Mouse (Mus musculus): Measurements from ENCODE around the gene Ctsw. TPM values are rescaled to one million over a fixed set of nuclear protein-coding genes. Genes with fewer than 3 reads are reported as not detected.
A peak's percentile ranks its signal among the peaks of the same experiment; 100 is the strongest.

The Ctsw gene
- polyA plus RNA-seq, 1 experiment from 2014 or later = 3.7 TPM

DNA sequence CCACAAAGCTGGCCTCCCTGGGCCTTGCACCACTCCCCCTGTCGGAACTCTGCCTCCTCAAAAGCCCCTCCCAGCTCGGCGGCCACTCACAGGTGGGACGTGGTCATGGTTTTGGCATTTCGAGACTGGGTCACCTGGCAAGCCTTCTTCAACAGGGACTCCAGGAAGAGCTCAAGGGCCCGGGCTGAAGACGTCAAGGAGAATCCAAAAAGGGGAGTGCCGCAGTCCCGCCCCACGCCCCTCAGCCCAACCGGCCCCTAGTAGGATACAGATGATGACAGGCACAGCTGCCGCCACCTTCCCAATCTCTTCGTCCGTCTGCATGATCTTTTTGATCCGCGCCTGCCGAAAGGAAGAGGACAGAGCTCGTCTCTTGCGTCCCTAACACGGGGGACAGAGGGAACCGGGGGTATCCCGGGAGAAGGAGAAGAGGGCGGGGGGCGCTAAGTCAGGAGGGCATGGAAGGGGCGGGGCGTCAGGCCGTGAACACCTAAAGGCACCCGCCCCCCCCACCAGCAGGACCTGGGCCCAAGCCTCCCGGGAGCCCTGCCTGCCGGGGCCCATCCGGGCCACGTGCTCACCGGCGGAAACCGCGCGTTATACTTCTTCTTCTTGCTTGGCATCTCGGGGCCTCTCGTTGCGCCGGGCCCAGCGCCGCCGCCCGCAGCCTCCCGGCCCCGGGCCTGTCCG is 44.1 kb downstream of the Ctsw start:
- H3K9me3 ChIP-seq (replicated peaks) = no peaks in the 10 kb centered on the region
- H3K27ac ChIP-seq = peak overlapping the region; percentile 94
- WGBS = 1% methylated on average over 34 of the region's 48 CpGs
- H3K27me3 ChIP-seq = no peaks in the 10 kb centered on the region
- H3K4me2 ChIP-seq (replicated peaks) = peak overlapping the region; percentile 88
- peak overlapping the region; percentile 77 for H3K4me3 ChIP-seq
- H3K9ac ChIP-seq = peak overlapping the region; percentile 86
- peaks cover 46% of the 10 kb centered on the region for H3K36me3 ChIP-seq
- ATAC-seq (ENCODE audit: low FRiP score) = peak; percentile 62
- peaks cover 36% of the 10 kb centered on the region for H3K4me1 ChIP-seq

DNA sequence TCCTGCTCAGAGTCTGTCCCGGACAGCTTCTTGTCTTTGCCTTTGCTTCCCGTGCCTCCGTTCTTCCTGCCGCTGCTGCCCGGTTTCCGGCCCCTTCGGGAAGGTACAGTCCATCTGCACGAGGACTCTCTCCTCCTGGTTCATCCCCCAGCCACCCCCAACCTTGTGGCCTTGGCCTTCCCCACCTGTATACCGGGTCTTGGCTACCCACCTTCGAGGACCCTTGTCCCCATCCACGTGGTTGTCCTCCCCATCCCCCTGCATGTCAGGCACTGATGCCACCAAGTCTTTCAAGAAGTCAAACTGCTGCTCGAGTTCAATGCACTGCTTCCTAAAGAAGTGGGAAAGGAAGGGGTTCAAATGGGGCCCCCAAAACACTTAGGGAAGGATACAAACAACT is 44.7 kb downstream of the Ctsw start:
- Histone ChIP-seq H3K27me3 (no peaks in the 10 kb centered on the region), H3K9me3 (replicated peaks) (no peaks in the 10 kb centered on the region), H3K27ac (peak overlapping the region; percentile 94; the same call in 1 of the 2 replicates), H3K4me1 (peaks cover 36% of the 10 kb centered on the region), H3K4me2 (replicated peaks) (peak overlapping the region; percentile 88), H3K4me3 (peak overlapping the region; percentile 77), H3K36me3 (peaks cover 45% of the 10 kb centered on the region), H3K9ac (peak overlapping the region; percentile 86)
- ATAC-seq (ENCODE audit: low FRiP score) = no peak
- 67% methylated on average over 12 of the region's 12 CpGs for WGBS

DNA sequence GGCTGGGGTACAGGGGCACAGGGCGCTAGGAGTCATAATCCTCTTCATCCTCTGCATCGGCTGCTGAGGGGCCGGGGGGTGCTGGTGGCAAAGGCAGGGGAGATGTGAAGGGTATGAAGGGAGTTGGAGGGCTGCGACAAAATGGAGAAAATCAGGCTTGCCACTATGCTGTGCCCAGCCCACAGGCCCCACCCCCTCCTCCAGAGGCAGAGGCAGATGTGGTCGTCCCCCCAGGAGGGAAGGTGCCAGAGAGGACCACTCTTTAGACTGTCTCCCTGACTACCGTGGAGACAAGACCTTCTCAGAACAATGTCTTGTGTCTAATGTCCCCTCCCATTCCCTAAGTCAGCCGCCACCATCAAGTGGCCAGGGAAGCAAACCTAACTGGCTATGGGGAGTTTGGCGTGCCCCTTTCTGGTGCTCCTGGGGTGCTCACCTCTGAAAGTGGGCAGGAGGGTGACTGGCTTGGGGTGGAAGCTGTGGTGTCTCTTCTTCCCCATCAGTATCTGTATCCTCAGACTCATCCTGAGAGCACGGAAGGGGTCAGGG is 45.3 kb downstream of the Ctsw start:
- Histone ChIP-seq H3K27ac (no peak overlapping the region), H3K4me3 (peak overlapping the region; percentile 77), H3K9ac (peak overlapping the region; percentile 86), H3K4me1 (peaks cover 36% of the 10 kb centered on the region), H3K27me3 (no peaks in the 10 kb centered on the region), H3K4me2 (replicated peaks) (peak overlapping the region; percentile 88), H3K9me3 (replicated peaks) (no peaks in the 10 kb centered on the region), H3K36me3 (peaks cover 48% of the 10 kb centered on the region)
- WGBS = 69% methylated on average over 9 of the region's 9 CpGs
- no peak for ATAC-seq (ENCODE audit: low FRiP score)

DNA sequence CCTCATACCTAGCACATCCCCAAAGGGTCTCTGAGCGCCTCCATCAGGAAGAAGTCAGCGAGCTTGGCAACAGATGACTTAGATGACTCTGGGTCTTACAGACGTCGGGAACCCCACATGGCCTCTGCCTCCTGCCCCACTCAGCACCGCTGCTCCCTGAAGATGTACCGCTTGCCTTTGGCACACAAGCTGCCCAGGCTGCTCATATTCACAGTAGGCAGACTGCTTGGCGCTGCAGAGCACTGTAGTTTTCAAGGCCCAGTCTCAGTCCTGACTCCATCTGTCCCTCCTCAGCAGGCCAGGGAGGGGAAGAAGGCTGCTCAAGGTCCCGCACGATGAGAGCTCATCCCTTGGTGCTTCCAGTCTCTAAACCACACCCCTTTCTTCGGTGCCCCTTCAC is 46.0 kb downstream of the Ctsw start:
- Histone ChIP-seq H3K4me1 (peaks cover 36% of the 10 kb centered on the region), H3K9me3 (replicated peaks) (no peaks in the 10 kb centered on the region), H3K4me3 (no peak overlapping the region), H3K9ac (peak overlapping the region; percentile 86; the same call in 1 of the 2 replicates), H3K4me2 (replicated peaks) (no peak overlapping the region), H3K36me3 (peaks cover 47% of the 10 kb centered on the region), H3K27ac (no peak overlapping the region), H3K27me3 (no peaks in the 10 kb centered on the region)
- ATAC-seq (ENCODE audit: low FRiP score) = no peak
- 85% methylated on average over 10 of the region's 10 CpGs for WGBS

DNA sequence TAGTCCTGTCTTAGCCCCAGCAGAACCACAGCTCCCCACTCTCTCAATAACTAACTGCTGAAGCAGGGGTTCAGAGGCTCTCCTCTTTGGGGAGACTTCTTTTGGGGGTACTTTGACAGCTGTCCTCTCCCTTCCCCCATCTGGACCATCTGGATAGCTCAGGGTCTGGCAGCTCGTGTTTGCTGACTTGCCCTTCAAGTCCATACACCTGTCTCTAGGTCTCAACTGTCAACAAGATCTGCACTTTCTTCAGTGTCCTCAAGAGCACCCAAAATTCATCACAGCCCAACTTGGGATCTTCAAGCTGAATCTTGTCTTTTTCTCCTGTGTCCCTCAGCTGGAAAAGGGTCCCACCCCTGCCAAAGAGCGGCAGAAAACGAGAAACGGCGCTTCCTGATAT is 46.5 kb downstream of the Ctsw start:
- no peak for ATAC-seq (ENCODE audit: low FRiP score)
- Histone ChIP-seq H3K9me3 (replicated peaks) (no peaks in the 10 kb centered on the region), H3K27ac (no peak overlapping the region), H3K27me3 (no peaks in the 10 kb centered on the region), H3K4me3 (no peak overlapping the region), H3K36me3 (peaks cover 42% of the 10 kb centered on the region), H3K9ac (peak overlapping the region; percentile 86; the same call in 1 of the 2 replicates), H3K4me1 (peaks cover 31% of the 10 kb centered on the region), H3K4me2 (replicated peaks) (no peak overlapping the region)
- 91% methylated on average over 5 of the region's 5 CpGs for WGBS

DNA sequence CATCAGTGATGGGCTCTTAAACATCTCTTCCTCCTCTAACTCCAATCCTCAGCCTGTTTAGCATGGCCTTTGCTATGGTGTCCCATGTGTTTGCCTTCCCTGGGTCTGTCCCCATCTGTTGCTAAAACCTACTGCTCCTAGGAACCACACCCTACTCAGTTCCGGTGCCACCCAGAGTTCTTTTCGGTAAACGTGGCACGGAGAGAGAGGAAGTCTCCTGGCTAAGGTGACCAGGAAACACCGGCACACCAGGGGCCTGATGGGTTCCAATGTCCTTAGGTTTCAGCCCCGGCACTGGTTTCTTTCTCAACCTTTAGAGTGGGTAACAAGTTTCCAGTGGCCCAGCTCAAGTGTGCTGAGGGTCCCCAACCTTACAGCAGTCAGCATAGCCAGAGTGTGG is 47.7 kb downstream of the Ctsw start:
- Histone ChIP-seq H3K4me3 (no peak overlapping the region), H3K4me1 (peaks cover 19% of the 10 kb centered on the region), H3K9me3 (replicated peaks) (no peaks in the 10 kb centered on the region), H3K27ac (no peak overlapping the region), H3K36me3 (peaks cover 33% of the 10 kb centered on the region), H3K9ac (no peak overlapping the region), H3K4me2 (replicated peaks) (no peak overlapping the region), H3K27me3 (no peaks in the 10 kb centered on the region)
- WGBS = 94% methylated on average over 6 of the region's 6 CpGs
- no peak for ATAC-seq (ENCODE audit: low FRiP score)

DNA sequence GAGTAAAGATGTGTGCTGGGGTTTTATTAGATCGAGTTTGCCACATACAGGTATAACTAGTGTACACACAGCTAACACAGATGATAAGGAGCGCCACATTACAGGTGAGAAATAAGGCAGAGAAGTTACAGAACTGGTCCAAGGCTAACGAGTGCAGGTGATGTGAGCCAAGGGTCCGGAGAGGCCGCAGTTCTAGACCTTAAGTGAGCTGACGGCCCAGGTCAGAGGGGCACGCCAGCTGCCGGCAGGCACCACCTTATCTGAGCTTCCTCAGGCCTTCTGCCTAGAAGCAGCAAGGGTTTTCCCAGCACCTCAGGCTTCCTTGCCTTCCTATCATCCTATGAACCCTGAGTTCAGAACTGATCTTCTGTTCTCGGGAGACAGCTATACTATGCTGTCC is 48.7 kb downstream of the Ctsw start:
- Histone ChIP-seq H3K27ac (no peak overlapping the region), H3K4me2 (replicated peaks) (no peak overlapping the region), H3K4me3 (no peak overlapping the region), H3K4me1 (peaks cover 19% of the 10 kb centered on the region), H3K36me3 (peaks cover 33% of the 10 kb centered on the region), H3K9ac (no peak overlapping the region), H3K9me3 (replicated peaks) (no peaks in the 10 kb centered on the region), H3K27me3 (no peaks in the 10 kb centered on the region)
- 91% methylated on average over 9 of the region's 9 CpGs for WGBS
- ATAC-seq (ENCODE audit: low FRiP score) = no peak

DNA sequence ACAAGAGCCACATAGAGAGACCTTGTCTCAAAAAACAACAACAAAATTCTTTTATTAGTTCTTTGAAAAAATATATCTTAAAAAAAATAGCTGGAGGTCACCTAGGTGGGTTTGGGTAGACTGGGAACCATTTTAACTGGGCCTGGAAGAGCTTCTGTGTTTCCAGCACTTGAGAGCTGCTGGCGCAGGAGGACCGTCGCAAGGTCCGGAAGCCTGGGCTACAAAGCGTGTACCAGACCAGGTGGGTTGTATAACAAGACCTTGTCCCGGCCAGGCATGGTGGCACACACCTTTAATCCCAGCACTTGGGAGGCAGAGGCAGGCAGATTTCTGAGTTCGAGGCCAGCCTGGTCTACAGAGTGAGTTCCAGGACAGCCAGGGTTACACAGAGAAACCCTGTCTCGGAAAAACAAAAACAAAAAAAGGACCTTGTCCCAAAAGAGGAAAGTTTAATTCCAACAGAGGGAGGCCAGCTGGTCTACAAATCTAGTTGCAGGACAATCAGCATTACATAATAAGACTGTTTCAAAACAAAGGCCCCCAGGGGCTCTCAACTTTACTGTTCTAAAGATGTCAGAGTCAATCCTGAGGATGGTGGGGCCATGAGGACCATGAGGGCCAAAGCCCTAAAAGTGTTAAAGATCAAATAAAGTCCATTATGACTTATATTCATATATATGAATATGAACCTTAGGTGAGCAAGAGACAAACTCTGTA is 49.4 kb downstream of the Ctsw start:
- no peaks in the 10 kb centered on the region for H3K27me3 ChIP-seq
- ATAC-seq (ENCODE audit: low FRiP score) = no peak
- WGBS = 96% methylated on average over 8 of the region's 8 CpGs
- H3K4me3 ChIP-seq = no peak overlapping the region
- peaks cover 17% of the 10 kb centered on the region for H3K4me1 ChIP-seq
- no peak overlapping the region for H3K9ac ChIP-seq
- no peak overlapping the region for H3K4me2 ChIP-seq (replicated peaks)
- H3K27ac ChIP-seq = no peak overlapping the region
- H3K36me3 ChIP-seq = peaks cover 33% of the 10 kb centered on the region
- no peaks in the 10 kb centered on the region for H3K9me3 ChIP-seq (replicated peaks)

Other genes with a start within 250 kb of the Ctsw start
- 36.6 and 38.8 TPM in 2 replicates for gene Pacs1, start 195.4 kb downstream of the Ctsw start, polyA plus RNA-seq (2016; fragmentation: Nextera tagmentation; extraction: Ambion mirVana)
- gene Sf3b2, start 173.1 kb downstream of the Ctsw start, polyA plus RNA-seq (2016; fragmentation: Nextera tagmentation; extraction: Ambion mirVana) = 363 and 385 TPM in 2 replicates
- 22.6 and 27.6 TPM in 2 replicates for gene Gal3st3, start 170.2 kb downstream of the Ctsw start, polyA plus RNA-seq (2016; fragmentation: Nextera tagmentation; extraction: Ambion mirVana)
- not detected in 2 replicates for gene Catsper1, start 132.8 kb downstream of the Ctsw start, polyA plus RNA-seq (2016; fragmentation: Nextera tagmentation; extraction: Ambion mirVana)
- gene Cst6, start 118.9 kb downstream of the Ctsw start, polyA plus RNA-seq (2016; fragmentation: Nextera tagmentation; extraction: Ambion mirVana) = 3.0 and 3.6 TPM in 2 replicates
- 61.2 and 67.0 TPM in 2 replicates for gene Eif1ad, start 101.8 kb downstream of the Ctsw start, polyA plus RNA-seq (2016; fragmentation: Nextera tagmentation; extraction: Ambion mirVana)
- 309 and 324 TPM in 2 replicates for gene Banf1, start 101.3 kb downstream of the Ctsw start, polyA plus RNA-seq (2016; fragmentation: Nextera tagmentation; extraction: Ambion mirVana)
- gene Sart1, start 79.8 kb downstream of the Ctsw start, polyA plus RNA-seq (2016; fragmentation: Nextera tagmentation; extraction: Ambion mirVana) = 106 and 111 TPM in 2 replicates
- gene Tsga10ip, start 66.0 kb downstream of the Ctsw start, polyA plus RNA-seq (2016; fragmentation: Nextera tagmentation; extraction: Ambion mirVana) = 0.86 and 0.98 TPM in 2 replicates
- 276 and 280 TPM in 2 replicates for gene Drap1, start 43.5 kb downstream of the Ctsw start, polyA plus RNA-seq (2016; fragmentation: Nextera tagmentation; extraction: Ambion mirVana)
- 59.0 and 59.6 TPM in 2 replicates for gene AI837181, start 43.4 kb downstream of the Ctsw start, polyA plus RNA-seq (2016; fragmentation: Nextera tagmentation; extraction: Ambion mirVana)
- gene Fosl1, start 21.0 kb downstream of the Ctsw start, polyA plus RNA-seq (2016; fragmentation: Nextera tagmentation; extraction: Ambion mirVana) = not detected in 2 replicates
- gene Ccdc85b, start 10.6 kb downstream of the Ctsw start, polyA plus RNA-seq (2016; fragmentation: Nextera tagmentation; extraction: Ambion mirVana) = 10.7 and 11.0 TPM in 2 replicates
- gene Fibp, start 7.9 kb downstream of the Ctsw start, polyA plus RNA-seq (2016; fragmentation: Nextera tagmentation; extraction: Ambion mirVana) = 133 and 144 TPM in 2 replicates
- 75.3 and 81.0 TPM in 2 replicates for gene Efemp2, start 5.4 kb upstream of the Ctsw start, polyA plus RNA-seq (2016; fragmentation: Nextera tagmentation; extraction: Ambion mirVana)
- gene Mus81, start 19.9 kb upstream of the Ctsw start, polyA plus RNA-seq (2016; fragmentation: Nextera tagmentation; extraction: Ambion mirVana) = 43.3 and 45.4 TPM in 2 replicates
- gene Cfl1, start 21.9 kb upstream of the Ctsw start, polyA plus RNA-seq (2016; fragmentation: Nextera tagmentation; extraction: Ambion mirVana) = 3,169 and 3,299 TPM in 2 replicates
- gene 1700020D05Rik, start 35.3 kb upstream of the Ctsw start, polyA plus RNA-seq (2016; fragmentation: Nextera tagmentation; extraction: Ambion mirVana) = 0.23 and 0.56 TPM in 2 replicates
- 38.3 and 42.2 TPM in 2 replicates for gene Snx32, start 42.0 kb upstream of the Ctsw start, polyA plus RNA-seq (2016; fragmentation: Nextera tagmentation; extraction: Ambion mirVana)
- gene Ovol1, start 92.1 kb upstream of the Ctsw start, polyA plus RNA-seq (2016; fragmentation: Nextera tagmentation; extraction: Ambion mirVana) = 0.18 and 0.19 TPM in 2 replicates
- gene Ap5b1, start 99.5 kb upstream of the Ctsw start, polyA plus RNA-seq (2016; fragmentation: Nextera tagmentation; extraction: Ambion mirVana) = 2.6 and 3.2 TPM in 2 replicates
- 114 and 126 TPM in 2 replicates for gene Rnaseh2c, start 133.4 kb upstream of the Ctsw start, polyA plus RNA-seq (2016; fragmentation: Nextera tagmentation; extraction: Ambion mirVana)
- 73.2 and 76.5 TPM in 2 replicates for gene Kat5, start 141.7 kb upstream of the Ctsw start, polyA plus RNA-seq (2016; fragmentation: Nextera tagmentation; extraction: Ambion mirVana)
- 38.4 and 41.5 TPM in 2 replicates for gene Rela, start 169.0 kb upstream of the Ctsw start, polyA plus RNA-seq (2016; fragmentation: Nextera tagmentation; extraction: Ambion mirVana)
- gene Sipa1, start 195.2 kb upstream of the Ctsw start, polyA plus RNA-seq (2016; fragmentation: Nextera tagmentation; extraction: Ambion mirVana) = 22.4 and 25.4 TPM in 2 replicates
- gene Map3k11, start 220.2 kb upstream of the Ctsw start, polyA plus RNA-seq (2016; fragmentation: Nextera tagmentation; extraction: Ambion mirVana) = 21.5 and 23.3 TPM in 2 replicates
- 34.6 and 35.0 TPM in 2 replicates for gene Pcnx3, start 220.4 kb upstream of the Ctsw start, polyA plus RNA-seq (2016; fragmentation: Nextera tagmentation; extraction: Ambion mirVana)
- gene Kcnk7, start 235.9 kb upstream of the Ctsw start, polyA plus RNA-seq (2016; fragmentation: Nextera tagmentation; extraction: Ambion mirVana) = not detected in 2 replicates

All from hindbrain, embryonic 12.5 days (tissue).